Mouse (Mus musculus) ES-Bruce4 (cell line): ENCODE data around the gene Pnpla7.

Source experiments
- CTCF ChIP-seq: IDR thresholded peaks from one replicate; pipeline ENCODE4 v1.8.1; 2011; ENCODE audit warnings: low read depth, low read length
- EP300 ChIP-seq: IDR thresholded peaks from 2 replicates; pipeline ENCODE4 v1.6.1; 2011; ENCODE audit warnings: low read depth, low read length; ENCODE audit not compliant: insufficient read depth
- POLR2A ChIP-seq: IDR thresholded peaks from one replicate; pipeline ENCODE4 v1.8.1; 2011; ENCODE audit warnings: low read length; ENCODE audit not compliant: insufficient read depth

DNA sequence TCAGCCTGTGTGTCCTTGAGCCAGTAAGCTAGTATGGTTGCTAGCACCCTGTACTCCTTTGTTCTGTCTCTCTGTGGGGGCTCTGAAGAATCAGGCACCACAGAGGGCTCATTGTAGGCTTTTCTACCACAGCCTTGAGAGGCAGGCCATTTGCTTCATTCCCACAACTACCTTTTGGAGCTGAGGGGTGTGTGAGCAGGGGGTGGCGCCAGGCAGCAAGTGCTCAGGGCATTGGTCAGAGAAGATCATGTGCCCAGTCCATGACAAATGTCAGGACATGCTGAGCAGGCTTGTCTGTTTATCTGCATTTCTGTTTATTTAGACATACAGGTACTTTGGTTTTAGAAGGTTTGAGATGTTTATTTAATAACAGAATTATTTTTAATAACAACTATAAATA lies 49.3 kb downstream of the Pnpla7 start:
- TF ChIP-seq EP300, result no peak
- no peak for TF ChIP-seq POLR2A
- no peak for TF ChIP-seq CTCF
